Mouse (Mus musculus) heart, adult 2 months (tissue): Measurements from ENCODE around the gene Fam213a.

Experiments
- CTCF ChIP-seq: fragments of 200-600 bp; IDR thresholded peaks from 2 replicates; pipeline ENCODE4 v1.8.1; 2022; ENCODE audit warnings: antibody characterized with exemption, mild to moderate bottlenecking, moderate library complexity
- EP300 ChIP-seq: fragments of 200-500 bp; IDR thresholded peaks from 2 replicates; pipeline ENCODE4 v1.6.1; 2011; ENCODE audit warnings: low read depth, low read length, control low read depth; ENCODE audit not compliant: insufficient read depth
- POLR2A ChIP-seq: fragments of 200-500 bp; IDR thresholded peaks from 2 replicates; pipeline ENCODE4 v1.6.1; 2011; ENCODE audit warnings: mild to moderate bottlenecking, low read depth, low read length, control low read depth; ENCODE audit not compliant: insufficient read depth

DNA sequence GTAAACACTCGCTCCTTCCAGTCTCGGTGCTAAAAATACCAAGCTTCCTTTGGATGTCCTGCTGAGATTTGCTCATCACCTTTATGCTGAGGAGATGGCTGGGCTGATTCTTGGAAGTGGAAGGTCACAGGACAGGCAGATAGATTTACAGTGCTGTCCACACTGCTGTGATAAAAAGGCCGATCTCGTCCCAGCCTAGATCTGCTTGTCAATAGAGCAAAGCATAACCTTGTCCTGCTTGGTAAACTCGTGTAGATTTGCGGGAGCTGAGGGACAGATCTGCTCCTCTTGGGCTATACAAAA, 46.0 kb downstream of the Fam213a start:
- TF ChIP-seq POLR2A = no peak
- no peak for TF ChIP-seq CTCF
- no peak for TF ChIP-seq EP300
